Mouse (Mus musculus) ovary, adult 18-20 months (tissue): ENCODE results near the gene Gm37240.
"Not testable (repeated sequence)": the region's sequence is repeated elsewhere in the genome, so short reads cannot be mapped to it uniquely, and the experiment has no call there.

Experiments used
- DNase-seq: peaks from one replicate; pipeline ENCODE4 v3.0.0; 2022; ENCODE audit warnings: low spot score, mixed read lengths

Gene Gm37240

DNA sequence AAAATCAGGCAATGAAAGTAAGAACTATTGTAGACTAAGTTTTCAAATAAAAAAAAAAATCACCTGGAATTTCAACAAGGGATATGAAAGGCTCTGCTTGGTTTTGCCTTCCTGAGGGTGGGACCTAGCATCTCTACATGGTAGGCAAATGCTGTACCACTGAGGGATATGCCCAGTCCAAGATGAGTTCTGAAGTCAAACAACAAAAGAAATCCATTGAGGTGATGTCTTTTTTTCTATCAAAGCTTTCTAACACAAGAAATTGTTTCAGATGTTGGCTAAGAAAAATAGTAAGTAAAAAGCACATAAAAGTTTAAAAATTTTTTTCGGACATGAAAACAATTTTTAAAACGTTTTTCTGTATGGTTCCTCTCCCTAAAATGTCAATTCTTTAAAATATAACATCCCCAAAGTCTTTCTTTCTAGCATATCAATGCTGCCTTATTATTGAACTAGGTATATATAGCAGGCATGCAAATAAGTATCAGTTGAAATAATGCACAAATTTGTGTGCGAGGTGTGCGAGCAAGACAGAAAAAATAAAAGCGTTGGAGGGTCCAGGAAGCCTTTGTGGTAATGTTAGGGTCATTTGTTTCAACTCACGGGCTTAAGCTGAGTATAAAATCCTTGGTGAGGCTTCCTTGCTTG is 314.0 kb downstream of the Gm37240 start:
- no peak for DNase-seq

DNA sequence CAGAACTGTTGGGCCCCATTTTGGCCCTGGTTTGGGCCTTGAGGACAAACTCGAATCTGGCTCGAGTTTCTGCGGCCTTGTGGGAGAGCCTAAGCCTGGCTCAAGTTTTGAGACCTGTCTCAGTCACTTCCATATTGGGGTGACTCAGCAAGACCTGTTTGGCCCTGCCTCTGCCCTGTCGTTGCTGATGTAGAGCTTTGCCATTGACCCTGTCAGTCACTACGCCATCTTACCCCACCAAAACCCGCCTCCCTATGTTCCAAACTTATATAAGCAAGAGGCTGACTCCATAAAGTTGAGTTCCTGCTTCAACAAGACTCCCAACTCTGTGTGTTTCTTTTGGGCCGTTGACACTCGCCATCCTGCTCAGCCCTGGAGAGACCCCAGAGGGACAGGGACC is 314.8 kb downstream of the Gm37240 start:
- not testable (repeated sequence) for DNase-seq

DNA sequence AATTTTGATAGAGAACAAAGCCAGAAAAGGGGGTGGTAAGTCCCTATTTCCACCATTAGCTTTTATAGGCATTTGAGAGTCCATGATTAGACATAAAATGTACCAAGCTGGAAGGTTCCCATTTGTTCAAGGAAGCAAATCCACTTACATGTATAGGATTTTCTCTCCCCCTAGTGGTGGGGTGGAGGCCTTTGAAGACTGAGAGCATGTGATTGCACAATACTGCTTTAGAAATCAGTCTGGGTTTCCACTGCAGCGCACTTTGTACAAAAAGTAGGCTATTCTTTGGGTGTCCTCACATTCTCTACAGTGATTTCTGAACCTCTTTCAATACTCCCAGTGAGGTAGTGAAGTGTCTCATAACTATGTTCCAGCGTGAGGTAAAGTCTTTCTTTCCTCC is 316.0 kb downstream of the Gm37240 start:
- peak; percentile 21 for DNase-seq

DNA sequence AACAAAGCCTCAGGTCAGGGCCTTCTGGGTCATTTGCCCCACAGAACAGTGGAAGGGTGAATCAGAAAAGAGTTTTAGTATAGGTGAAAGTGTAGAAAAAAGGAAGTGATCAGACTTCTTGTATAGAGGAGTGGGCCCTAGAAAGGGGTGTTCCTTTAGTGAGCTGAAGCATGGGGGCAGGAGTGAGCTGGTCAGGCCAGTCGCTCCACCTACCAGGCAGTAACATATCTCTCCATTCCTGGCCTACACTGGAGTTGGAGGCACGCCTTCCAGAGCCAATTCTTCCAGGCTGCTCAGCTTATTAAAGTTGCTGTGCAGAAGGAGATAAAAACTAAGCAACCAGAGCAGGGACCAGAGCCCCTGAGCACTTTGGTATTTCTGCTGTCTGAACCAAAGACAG is 322.7 kb downstream of the Gm37240 start:
- peak; percentile 33 for DNase-seq

DNA sequence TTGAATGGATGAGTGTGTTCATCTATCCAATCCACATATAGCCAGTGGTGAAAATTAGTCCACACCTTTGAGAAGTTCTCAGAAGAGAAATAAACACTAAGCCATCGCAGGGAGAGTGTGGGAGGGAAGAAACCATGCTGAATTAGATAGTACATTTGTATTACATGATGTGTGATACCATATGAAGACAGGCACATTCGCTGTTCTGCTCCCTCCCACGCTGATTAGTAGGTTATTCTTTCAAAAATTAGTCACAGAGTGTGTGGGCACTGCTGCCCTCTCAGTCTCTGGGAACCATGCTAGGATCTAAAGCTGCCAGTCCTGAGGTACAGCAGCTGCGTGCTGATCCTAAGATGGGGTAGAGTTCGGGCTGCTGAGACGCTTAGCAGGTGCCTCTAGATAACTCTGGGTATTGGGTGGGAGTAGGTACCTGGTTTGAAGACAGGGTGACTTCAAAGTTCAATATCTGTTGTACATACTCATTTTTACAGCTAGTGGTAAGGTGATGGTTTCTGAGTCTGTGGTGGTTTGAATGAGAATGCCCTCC is 333.5 kb downstream of the Gm37240 start:
- DNase-seq = no peak

DNA sequence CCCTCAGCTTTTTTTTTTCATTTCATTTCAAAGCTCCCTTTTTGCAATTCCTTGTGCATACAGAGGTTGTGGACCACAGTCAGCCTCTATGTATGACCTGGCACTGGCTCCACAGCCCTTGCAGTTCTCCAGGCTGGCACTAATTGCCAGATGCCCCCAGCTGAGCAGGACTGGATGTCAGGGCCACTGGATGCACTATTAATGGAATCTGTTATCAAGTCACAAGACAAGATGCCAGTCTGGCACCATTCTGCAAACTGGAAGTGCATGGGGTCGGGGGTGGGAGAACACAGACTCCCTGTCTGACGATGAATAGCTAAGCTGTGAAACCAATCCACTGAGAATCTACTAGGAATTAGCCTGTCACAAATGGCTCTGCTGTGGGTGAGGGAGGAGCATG is 336.0 kb downstream of the Gm37240 start:
- DNase-seq = no peak

DNA sequence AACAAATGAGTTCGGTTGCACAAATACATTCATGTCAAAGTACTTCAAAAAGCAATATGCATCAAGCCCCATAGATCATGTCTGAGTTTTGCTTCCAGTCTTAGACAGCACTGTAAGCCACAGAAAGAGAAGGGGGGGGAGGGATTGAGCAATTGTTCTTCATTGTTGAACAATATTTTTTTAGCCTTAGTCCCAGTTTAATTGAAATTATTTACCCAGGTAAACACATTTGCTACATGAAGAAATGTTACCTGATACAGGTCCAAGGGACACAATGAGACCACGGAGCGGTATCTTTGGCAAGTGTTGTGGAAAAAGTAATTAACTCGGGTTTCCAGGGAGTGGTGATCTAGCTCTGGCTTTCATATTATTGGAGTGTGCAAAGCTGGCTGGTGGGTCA is 337.0 kb downstream of the Gm37240 start:
- DNase-seq = no peak

DNA sequence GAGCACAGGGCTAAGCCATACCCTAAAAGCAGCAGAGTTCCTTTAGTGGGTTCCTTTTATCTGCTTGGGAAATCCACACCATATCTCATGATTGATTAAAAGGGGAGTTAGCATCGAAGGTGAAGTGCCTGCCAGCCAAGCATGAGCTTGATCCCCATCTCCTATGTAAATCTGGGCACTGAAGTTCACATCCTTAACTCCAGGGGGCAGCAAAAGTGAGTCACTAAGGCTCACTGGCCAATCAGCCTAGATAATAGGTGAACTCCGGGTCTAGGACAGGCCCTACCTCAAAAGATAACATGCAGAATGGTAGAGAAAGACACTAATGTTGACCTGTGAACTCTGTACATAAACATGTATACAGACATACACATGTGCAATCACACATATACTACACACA is 343.7 kb downstream of the Gm37240 start:
- DNase-seq = no peak

DNA sequence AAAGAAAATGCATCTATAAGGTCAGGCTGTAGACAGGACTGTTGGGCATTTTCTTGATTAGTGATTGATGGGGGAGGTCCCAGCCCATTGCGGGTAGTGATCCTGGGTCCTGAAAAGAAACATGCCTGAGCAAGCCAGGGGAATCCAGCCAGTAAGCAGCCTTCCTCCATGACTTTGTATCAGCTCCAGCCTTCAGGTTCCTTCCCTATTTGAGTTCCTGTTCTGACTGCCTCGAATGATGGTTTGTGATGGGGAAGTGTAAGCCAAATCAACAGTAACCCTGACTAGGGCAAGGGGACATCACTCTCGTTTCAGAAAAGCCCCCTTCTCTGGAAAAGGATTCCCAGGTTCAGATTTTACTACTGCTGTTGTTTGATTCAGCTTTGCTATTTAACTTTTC is 344.6 kb downstream of the Gm37240 start:
- DNase-seq = no peak

DNA sequence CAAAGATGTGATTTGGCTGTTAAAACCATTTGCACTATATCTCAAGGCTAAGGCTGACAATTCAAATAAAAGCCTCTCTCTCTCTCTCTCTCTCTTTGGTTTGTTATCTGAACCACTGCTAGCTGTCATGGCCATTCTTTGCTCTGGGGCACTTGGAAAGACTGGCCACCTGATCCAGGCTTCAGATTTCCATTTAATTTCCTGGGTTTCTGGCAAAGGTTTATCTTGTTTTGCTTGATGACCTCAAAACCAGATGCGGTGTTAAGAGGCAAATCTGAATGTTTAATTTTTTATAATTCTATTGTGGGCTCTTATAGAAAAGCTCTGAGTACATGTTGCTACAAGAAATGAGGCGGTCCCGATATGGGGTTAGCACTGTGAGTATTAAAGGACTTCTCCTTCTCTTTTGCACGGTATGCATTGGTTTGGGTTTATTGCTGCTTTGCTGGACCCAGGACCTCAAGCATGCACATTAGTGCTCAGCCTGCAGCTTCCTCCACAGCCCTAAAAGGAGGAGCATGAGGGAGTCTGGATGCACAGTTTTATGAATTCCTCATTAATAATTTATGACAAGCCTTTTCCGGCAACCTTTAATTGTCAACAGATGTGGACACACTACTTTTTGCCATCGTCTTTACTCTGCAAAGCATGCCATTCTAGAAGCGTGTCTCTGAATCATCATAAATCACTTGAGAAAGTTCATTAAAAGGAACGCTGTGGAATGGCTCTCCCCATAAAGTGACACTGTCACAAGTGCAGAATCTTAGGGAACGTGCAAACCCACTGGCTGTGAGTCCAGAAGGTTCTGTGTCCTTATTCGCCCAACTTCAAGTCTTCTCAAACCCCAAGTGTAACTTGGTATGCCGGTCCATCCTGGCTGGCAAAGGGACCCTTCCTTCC is 351.4 kb downstream of the Gm37240 start:
- DNase-seq = peak; percentile 24

DNA sequence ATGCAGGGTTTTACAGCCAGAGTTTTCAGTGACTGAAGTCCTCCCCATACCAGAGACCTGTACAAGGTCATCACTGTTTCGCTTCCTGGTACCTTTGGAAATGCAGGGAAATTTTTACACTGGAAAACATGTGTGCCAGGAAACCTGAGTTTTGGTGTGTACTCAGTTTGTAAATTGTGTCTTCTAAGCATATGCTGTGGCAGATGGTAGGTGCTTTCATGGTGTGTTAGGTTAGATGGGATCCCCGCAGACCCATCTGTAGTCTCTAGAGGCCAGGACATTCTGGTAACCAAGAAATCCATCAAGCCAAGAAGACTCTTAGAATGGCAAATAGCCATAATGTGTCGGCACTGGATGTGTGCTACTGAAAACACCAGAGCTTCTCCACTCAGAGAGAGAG is 352.3 kb downstream of the Gm37240 start:
- DNase-seq = no peak

DNA sequence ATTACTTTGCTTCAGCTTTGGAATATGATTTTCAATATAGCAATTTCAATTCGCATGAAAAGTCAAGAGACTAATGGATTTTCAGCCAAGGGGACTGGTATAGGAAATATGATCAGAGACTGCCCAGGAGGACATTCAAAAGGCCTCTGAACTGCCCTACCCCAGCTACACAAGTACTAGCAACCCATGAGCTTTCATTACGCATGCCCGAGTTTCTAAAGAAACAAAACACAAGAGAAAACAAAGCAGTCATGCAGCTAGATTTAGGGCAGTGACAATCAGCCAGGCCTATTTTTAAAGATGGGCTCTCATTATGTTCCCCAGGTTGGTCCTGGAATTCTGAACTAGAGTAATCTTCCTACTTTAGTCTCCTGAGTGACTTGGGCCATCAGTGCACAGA is 354.9 kb downstream of the Gm37240 start:
- no peak for DNase-seq

DNA sequence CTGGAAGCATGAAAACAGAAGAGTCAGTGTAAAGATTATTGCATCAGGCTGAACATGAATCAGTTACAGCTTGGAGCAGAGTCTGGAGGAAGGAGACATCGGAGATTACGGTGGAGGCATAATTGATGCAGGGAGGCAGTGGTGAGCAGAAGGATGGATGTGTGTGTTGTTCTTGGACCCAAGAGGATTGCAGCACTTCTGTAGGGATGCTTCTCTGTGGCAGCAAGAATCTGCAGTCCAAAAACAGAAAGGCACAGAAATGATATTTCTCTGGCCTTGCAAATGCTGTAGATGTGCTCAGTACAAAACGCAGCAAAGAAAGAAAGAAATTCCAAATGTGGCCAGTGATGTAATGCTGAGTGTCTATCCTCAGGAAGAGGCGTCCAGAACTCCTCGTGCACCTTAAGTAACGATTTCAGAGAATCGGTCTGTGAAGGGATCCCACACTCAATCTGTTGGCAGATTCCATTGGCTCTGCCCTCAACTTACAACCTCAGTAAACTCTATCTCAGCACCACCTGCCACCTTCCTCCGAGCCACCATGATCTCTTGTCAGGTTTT is 356.6 kb downstream of the Gm37240 start:
- no peak for DNase-seq

DNA sequence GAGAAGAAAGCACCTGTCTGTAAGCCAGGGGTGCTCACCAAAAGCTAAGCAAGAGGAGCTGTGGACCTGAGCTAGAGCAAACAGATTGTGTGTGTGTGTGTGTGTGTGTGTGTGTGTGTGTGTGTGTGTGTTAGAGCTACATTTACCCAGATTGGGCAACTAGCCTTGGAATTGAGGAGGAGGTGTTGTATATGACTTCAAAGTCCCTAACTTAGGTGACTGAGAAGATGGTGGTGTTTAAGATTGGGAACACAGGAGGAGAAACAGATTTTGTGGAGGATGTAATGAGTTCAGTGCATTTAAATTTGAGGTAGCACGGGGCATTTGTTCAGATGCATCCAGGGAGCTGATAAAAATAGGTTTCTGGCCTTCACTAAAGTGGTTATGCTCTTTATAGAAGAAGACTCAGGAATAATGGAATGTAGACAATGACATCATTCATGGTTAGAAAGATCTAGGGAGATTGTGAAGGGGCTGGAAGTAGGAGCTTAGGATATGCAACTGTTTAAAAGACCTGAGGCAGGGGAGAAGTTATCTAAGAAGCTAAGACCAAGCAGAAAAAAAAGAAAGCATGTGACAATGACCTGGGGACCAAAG is 365.9 kb downstream of the Gm37240 start:
- no peak for DNase-seq

DNA sequence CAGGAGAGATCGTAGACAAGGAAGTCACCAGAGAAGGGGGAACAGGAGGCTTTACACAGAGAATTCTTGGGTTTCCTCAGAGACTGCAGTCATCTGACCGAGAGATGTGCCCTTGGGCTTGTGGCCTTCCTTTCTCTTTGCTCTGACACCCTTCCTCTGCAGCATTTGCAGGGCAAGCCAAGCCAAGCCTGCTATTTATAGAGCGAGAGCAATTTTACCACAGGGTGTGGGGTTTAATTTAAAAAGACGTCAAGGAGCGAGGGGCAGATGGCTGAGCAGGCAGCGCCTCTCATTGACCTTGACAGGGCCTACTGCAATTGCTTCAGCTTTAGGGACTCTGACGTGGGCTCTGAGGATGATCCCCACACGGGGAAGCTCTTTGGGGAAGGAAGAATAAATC is 368.6 kb downstream of the Gm37240 start:
- DNase-seq = peak; percentile 20

DNA sequence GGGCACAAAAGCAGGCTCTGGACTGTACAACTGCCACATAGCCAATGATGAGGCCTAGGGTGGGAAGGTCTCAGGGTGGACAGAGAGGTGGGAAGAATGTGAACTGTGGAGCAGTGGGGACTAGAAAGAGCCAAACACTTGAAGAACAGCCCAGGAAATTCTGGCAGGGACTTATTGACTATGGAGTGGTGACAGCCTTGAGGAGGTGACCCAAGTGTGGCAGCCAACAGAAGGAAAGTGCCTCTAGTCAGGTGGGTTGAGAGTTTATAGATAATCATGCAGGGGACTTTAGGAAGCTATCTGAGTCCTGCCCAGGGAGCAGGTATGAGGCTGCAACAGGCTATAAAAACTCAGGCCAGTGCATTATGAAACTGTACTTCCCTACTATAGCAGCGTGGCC is 369.2 kb downstream of the Gm37240 start:
- no peak for DNase-seq

DNA sequence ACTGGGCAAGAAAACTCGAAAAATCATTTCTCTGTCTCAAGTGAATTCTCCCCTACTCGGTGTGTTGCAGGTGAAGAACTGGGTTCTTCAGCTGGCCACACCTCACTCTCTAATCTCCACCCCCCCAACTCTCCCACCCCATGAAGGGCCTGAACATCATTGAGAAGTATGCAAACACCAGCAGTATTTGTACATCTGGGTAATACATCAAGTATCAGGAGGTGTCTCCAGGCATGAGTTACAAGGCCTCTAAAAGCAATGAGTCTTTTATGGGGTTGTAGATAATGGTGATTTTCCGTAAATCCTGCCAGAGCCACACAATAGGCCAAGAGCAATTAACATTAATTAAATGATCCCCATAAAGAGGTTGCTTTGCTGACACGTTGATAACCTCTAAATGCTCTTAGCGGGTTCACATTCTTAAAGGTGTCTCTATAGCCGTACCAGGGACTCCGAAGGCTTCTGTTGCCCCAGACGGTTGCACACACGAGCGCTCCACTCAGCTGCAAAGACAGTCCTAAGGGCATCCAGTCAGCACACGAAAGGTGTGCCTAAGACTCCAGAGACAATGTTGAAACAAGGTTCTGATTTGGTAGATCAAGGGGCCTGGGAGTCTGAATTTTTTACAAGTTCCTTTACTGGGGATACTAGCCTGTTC is 370.4 kb downstream of the Gm37240 start:
- DNase-seq = no peak

DNA sequence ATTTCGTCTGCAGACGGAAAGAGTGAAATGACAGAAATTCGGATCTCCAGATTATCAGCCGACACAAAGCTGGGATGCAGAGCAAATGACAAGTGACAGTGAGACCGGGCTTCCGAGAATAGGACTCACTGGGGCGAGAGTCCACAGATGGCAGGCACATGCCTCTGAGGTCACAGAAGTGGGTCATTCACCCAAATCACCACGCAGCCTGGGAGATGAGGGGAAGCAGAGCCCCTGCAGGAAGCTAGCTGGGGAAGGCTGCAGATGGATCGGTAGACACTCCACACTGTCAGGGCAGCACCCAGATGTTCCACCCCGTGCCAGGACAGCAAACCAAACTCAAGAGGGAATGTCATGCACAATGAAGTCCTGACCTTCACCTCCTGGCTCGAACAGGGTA is 372.6 kb downstream of the Gm37240 start:
- DNase-seq = no peak

DNA sequence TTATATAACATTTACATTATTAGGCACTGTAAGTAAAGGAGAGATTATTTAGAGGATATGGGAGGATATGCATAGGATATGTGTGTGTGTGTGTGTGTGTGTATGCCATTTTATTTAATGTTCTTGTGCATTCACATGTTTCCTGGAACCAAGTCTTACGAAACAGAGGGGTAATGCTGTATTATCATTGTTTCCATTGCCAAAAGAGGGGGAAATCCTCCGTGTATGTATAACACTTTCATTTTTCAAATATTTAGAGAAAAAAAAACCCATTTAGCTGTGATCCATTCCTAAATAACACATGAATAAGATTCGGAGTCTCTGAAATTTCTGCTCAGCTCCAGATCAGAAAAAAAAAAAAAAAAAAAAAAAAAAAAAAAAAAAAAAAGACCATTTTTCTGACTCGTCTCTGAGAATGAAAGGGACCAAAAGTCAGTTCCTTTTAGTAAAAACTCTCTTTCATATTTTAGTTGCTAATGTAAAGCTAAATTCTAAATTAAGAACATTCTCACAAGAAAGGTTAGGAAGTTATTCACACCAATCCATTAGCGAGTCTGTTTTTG is 378.5 kb downstream of the Gm37240 start:
- no peak for DNase-seq

DNA sequence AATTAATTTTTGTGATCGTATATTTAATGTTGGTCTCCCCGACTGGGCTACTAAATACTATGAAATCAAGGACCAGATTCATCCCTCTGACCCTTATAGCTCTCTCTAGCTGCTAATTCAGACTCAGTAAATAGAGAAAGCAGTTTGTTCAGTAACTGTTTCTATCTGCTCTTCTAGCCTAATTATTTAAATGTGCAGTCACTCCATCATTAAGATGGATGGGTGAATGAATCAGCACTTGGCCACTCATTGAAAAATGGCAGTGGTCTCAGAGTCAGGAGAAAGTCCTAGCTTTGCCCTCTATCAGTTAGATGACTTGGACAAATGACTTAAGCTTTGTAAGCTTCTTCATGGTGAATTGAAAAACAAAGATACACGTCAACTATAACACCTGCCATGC is 387.2 kb downstream of the Gm37240 start:
- DNase-seq = no peak

DNA sequence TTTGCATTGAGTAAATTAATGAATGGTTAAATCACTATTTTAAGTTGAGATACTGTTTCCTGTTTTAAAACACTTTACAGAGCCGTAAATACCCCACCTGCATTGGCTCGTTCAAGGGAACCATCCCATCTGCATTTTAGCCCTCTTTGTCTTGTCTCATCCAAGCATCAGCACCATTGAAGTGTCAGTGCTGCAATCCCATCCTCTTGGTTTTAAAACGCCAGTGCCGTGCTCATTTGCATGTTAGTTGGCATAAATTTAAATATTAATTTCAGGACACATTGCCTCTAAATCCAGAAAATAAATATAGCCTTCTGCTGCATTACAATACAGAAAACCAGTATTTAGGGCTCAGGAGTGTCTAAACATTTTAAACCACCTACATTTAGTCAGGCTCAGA is 391.2 kb downstream of the Gm37240 start:
- DNase-seq = no peak

DNA sequence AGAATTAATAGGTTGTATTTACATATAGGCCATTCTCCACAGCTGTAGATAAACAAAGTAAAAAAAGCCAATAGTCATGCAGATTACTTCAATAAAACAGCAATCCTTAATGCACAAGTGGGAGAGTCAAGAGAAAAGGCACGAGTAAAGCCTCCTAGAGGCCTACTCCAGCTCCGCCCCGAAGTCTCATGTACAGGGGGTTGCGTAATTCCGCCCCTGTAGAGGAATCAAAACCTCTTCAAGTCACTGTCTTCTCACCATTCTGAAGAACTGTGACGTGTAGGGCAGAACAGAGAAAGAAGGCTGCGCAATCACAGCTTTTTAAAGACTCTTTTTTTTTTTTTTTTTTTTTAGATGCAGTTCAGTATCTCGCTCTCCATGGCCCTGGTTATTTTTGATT is 393.5 kb downstream of the Gm37240 start:
- no peak for DNase-seq
